Mouse (Mus musculus) embryonic fibroblast, embryonic 13.5 days (primary cell): Measurements from ENCODE around the gene Dnah8.

ENCODE experiments used
- CTCF ChIP-seq: IDR thresholded peaks from 2 replicates; pipeline ENCODE4 v1.5.1; 2011; ENCODE audit warnings: mild to moderate bottlenecking, control low read depth, low read length, moderate library complexity, borderline replicate concordance; ENCODE audit not compliant: insufficient read depth
- POLR2A ChIP-seq: IDR thresholded peaks from 2 replicates; pipeline ENCODE4 v1.6.1; 2011; ENCODE audit warnings: low read depth, mild to moderate bottlenecking, control low read depth, low read length, moderate library complexity

DNA sequence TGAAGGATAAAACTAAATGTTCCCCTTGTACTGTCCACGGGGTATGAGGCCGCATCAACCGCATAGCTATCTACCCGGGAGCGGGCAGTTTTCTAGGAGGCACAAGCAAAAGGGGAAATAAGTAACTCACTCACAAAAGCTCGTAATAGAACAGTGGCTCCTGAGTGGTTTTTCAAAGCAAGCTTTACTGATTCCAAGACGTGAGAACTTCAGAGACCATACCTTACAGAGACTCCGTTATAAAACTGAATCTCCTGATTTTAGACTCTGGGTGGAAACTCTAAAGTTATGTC, 49.4 kb upstream of the Dnah8 start:
- TF ChIP-seq CTCF, result no peak
- no peak for TF ChIP-seq POLR2A
